Mouse (Mus musculus) myocyte (in vitro differentiated cells): ENCODE data around the gene Galnt3.

Experiments used
- CEBPB ChIP-seq: IDR thresholded peaks from 2 replicates; pipeline ENCODE4 v1.6.1; 2011; ENCODE audit warnings: mild to moderate bottlenecking, moderate library complexity; ENCODE audit not compliant: poor library complexity, insufficient read depth, severe bottlenecking
- MAX ChIP-seq: IDR thresholded peaks from one replicate; pipeline ENCODE4 v1.6.1; 2011; ENCODE audit warnings: low read depth, mild to moderate bottlenecking, control low read depth
- MYOD1 ChIP-seq, 3 experiments: IDR thresholded peaks; one replicate each; pipeline ENCODE4 v1.6.1; 2011; ENCODE audit warnings: control low read depth in 2 of 3, low read depth in 2 of 3, mild to moderate bottlenecking in 2 of 3, moderate library complexity in 1 of 3; ENCODE audit not compliant: insufficient read length in 2 of 3, control insufficient read depth in 1 of 3
- MYOG ChIP-seq, 3 experiments: IDR thresholded peaks; one replicate each; pipeline ENCODE4 v1.6.1; 2011; ENCODE audit warnings: control low read depth in 2 of 3, low read depth in 2 of 3, mild to moderate bottlenecking in 2 of 3; ENCODE audit not compliant: insufficient read length in 2 of 3, control insufficient read depth in 1 of 3, insufficient read depth in 1 of 3
- POLR2A ChIP-seq: IDR thresholded peaks from one replicate; pipeline ENCODE4 v1.6.1; 2011; ENCODE audit warnings: low read depth, mild to moderate bottlenecking, control low read depth, moderate library complexity; ENCODE audit not compliant: insufficient read length
- POLR2AphosphoS2 ChIP-seq: IDR thresholded peaks from one replicate; pipeline ENCODE4 v1.6.1; 2011; ENCODE audit warnings: low read depth, control low read depth; ENCODE audit not compliant: insufficient read length
- REST ChIP-seq: IDR thresholded peaks from one replicate; pipeline ENCODE4 v1.6.1; 2011; ENCODE audit warnings: mild to moderate bottlenecking, control low read depth, moderate library complexity; ENCODE audit not compliant: insufficient read depth, insufficient read length
- SRF ChIP-seq: IDR thresholded peaks from one replicate; pipeline ENCODE4 v1.6.1; 2011; ENCODE audit warnings: low read depth; ENCODE audit not compliant: control insufficient read depth, insufficient read length
- TCF12 ChIP-seq: IDR thresholded peaks from one replicate; pipeline ENCODE4 v1.6.1; 2011; ENCODE audit warnings: mild to moderate bottlenecking, control low read depth; ENCODE audit not compliant: poor library complexity, insufficient read depth, severe bottlenecking
- USF1 ChIP-seq: IDR thresholded peaks from one replicate; pipeline ENCODE4 v1.6.1; 2011; ENCODE audit warnings: low read depth, mild to moderate bottlenecking, control low read depth, moderate library complexity

DNA sequence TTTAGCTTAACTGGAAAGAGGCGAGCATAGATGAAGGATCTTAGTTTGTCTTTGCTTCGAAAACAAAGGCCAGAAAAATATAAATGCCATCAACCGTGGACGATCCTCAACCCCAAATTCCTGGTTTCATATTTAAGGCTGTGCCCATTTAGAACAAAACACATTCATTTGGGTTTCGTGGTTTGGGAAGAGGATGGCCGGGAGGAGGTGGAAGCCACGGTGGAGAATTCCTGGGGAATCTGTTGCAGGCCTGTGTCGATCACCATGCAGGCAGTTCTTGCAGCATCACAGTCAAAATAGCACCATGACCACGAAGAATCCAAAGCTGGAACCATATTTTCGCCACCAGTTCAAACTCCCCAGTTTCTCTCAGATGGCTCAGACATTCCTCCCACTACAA, 61.5 kb downstream of the Galnt3 start:
- TF ChIP-seq MAX (no peak), SRF (no peak), CEBPB (no peak), POLR2AphosphoS2 (no peak), POLR2A (no peak), REST (no peak), USF1 (no peak), MYOG (IDR thresholded peaks at IDR 0.05; ENCODE audit: control insufficient read depth in 1 of 3, insufficient read depth in 1 of 3, insufficient read length in 2 of 3, low read depth in 2 of 3) (no peak), MYOD1 (IDR thresholded peaks at IDR 0.05; ENCODE audit: control insufficient read depth in 1 of 3, insufficient read length in 2 of 3, low read depth in 2 of 3) (no peak), TCF12 (no peak)
